Mouse (Mus musculus): Measurements from ENCODE around the gene Smarca2.

DNA sequence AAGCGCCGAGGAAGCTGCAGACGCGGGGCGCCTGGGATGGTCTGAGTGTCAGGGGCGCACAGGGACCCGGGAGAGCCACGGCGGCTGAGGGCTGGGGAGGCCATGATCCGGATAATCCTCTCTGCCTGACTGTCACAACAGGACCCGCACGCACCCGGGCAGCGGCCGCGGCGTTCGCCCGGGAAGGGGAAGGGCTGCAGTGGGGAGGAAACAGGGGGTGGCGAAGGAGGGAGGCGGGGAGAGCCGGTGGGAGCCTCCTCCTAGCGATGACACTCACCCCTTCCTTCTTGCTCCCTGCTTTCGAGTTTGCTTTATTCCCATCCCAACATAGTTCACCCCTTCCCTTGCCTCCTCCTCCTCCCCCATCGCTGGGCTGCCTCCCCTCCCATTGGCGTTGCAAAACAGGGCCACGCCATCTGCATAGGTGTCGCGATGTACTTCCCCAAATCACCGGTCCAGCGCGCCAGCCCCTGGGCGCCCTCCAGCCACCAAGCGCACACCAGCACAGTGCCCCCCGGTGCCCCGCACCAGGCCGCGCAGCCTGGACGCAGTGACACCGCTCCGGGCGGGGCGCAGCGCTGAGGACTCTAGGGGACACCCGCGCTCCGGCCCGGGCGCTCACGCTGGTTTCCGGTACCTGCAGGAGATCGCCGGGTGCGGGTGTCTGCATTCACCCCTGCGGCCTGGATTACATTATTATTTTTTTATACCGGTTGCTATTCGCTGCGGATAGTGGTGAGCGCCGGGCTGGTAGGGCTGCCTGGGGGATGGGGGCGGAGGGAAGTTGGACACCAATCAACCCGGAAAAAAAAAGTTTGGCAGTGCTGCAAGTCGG, 1.7 kb downstream of the Smarca2 start:
- TF ChIP-seq TAL1 (conservative IDR thresholded peaks at IDR 0.05; ENCODE audit: low read depth, low read length) (no peak), CTCF (IDR thresholded peaks at IDR 0.05; ENCODE audit: low read depth, low read length) (no peak), POLR2AphosphoS5 (IDR thresholded peaks at IDR 0.05; ENCODE audit: insufficient replicate concordance, low read depth, low read length) (no peak), GATA1 (IDR thresholded peaks at IDR 0.05; ENCODE audit: borderline replicate concordance, low read length) (no peak), GATA2 (IDR thresholded peaks at IDR 0.05; ENCODE audit: borderline replicate concordance, low read depth, low read length) (no peak)

Data from G1E (cell line).